Mouse (Mus musculus) ovary, postnatal 36 days (tissue): ENCODE data around the gene Panx2.

Source experiments
- DNase-seq: peaks from one replicate; pipeline ENCODE4 v3.0.0; 2022; ENCODE audit warnings: low spot score, mixed read lengths

Gene Panx2

DNA sequence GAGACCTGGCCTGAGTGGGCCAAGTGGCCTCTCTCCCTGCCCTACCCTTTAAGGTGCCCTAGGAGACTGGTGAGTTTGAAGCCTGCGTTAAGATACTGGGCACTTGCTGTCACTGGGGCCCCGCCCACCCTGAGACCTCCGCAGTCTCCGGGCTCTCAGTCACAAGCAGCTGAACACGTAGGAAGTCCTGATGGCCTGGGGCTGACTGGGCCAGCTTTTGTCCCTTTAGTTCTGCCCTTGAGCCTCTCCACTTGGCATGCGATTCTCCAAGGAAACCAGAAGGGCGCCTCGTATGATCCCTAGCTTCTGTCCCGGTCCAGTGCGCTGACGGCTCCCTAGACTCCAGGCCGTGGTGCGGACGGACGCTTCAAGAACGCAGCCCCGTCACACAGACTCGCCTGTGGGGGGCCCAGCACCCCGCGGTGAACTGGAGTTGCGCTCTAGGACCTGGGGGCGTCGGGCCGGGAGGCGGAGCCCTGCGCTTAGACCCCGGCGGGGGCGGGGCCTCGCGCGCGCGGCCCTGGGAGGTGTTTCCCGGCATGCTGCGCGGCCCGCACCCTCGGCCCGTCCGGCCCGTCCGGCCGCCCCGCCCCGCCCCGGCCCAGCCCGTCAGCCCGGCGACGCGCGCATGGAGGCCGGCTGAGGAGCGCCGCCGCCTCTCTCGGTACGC is 16.1 kb downstream of the Panx2 start:
- peak; percentile 89 for DNase-seq

GRCm38 (mm10) chr15:89076156-89076731 is 16.7 kb downstream of the Panx2 start:
- peak; percentile 59 for DNase-seq

DNA sequence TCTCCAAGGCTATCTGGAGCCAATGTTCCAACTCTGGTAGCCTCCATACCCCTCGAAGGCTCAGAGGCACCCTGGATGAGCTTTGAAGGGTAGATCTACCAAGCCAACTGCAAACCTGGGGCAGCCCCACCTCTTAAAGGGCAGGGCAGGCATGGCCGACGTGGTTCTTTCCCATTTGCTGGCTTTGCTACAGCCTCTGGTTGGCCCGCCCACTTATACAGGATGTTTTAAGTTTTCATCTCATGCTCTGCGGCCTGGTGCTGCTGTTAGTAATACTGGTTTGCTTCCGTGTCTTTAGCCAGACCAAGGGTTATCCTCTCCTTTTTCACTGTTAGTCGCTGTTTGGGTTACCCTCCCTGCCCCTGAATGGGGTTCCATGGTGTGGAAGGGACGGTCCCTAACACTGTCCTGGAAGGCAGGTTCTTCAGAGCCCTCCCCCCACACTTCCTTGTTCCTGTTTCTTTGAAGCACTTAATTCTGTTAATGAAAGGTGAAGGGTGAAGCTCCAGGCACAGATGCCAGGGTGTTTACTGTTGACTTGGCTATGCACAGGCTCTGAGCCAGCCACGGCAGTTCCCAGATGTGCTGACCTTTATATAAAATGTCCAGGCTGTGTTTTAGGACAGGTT is 18.8 kb downstream of the Panx2 start:
- DNase-seq: peak; percentile 36

GRCm38 (mm10) chr15:89083906-89084305 is 24.4 kb downstream of the Panx2 start:
- DNase-seq: no peak

DNA sequence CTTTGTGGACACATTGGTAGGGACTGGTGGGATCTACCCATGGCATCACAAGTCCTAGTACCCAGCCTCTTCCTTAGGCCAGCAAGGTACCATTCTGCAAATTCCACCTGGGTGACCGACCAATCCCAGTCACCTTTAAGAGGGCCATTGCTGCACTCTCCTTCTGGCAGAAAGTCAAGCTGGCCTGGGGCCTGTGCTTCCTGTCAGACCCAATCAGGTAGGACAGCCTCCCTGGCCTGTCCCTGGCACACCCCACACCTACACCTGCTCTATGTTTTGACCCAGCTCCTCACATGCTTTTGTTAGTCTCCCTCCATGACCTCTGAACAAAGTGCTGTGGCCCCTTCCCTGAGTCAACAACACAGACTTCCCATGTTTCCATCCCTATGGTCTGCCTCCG is 25.3 kb downstream of the Panx2 start:
- DNase-seq: no peak

- DNase-seq: peak; percentile 89
These were observed 29.2 kb downstream of the Panx2 start, which contains the start of gene Selenoo for GRCm38 (mm10) chr15:89088607-89089247. Gene Selenoo (plus strand): TSS chr15:89089084.

DNA sequence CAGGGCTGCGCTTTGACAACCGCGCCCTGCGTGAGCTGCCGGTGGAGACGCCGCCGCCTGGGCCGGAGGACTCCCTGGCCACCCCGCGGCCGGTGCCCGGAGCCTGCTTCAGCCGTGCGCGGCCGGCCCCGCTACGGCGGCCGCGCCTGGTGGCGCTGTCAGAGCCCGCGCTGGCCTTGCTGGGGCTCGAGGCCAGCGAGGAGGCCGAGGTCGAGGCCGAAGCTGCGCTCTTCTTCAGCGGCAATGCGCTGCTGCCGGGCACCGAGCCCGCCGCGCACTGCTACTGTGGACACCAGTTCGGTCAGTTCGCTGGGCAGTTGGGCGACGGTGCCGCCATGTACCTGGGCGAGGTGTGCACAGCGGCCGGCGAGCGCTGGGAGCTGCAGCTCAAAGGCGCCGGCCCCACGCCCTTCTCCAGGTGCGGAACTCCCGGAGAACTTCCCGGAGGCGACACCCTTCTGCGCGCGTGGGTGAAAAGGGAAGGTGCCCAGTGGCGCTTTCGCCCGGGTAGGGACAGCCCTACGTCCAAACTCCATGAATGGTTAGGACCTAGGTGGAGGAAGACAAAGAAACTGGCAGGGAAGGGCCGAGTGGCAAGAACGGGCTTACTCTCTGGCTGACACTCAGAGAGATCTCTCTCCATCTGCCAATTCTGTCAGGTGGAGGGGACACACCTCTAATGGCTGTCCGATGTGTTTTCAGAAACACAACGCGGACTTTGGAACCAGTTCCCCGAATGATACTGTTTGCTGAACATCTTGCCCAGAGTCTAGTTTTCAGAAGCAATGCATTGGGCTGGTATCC is 29.9 kb downstream of the Panx2 start:
- DNase-seq: no peak

- DNase-seq: no peak
These were observed 31.1 kb downstream of the Panx2 start for GRCm38 (mm10) chr15:89090662-89091061.

DNA sequence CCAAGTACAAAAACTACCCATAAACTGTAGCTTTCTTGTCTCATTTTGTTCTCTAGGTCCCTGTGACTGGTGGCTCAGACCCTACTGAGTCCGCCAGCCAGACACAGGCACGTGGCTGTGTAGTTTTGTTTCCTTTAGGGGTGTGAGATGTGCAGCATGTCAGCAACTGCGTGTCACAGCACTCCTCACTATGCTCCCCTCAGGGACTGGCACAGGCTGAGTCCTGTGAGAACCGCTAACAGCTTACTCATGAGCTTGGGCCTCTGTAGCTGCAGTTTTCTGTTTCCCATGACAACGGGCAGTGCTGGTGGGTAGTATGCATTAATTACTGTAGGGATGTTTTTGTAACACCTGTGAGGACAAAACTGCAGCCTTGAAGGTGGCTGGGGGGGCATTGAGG is 32.6 kb downstream of the Panx2 start:
- no peak for DNase-seq

- DNase-seq: no peak
These were observed 37.9 kb downstream of the Panx2 start for GRCm38 (mm10) chr15:89097450-89097849.

DNA sequence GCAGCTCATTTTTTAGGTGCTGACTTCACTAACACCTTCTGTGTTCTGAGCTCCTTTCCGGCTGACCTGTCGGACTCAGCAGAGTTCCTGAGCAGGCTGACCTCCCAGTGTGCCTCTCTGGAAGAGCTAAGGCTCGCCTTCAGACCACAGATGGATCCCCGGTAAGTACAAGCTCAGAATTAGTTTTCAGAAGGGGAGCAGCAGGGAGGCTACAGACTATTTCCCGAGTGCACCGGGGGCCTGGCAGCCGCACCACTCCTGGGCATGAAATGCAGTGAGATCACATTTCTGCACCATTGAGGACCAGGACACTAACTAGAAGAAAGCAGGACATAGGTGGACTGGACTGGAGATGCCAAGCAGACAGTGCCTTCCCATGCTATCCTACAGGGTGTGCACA is 39.1 kb downstream of the Panx2 start:
- DNase-seq: no peak

DNA sequence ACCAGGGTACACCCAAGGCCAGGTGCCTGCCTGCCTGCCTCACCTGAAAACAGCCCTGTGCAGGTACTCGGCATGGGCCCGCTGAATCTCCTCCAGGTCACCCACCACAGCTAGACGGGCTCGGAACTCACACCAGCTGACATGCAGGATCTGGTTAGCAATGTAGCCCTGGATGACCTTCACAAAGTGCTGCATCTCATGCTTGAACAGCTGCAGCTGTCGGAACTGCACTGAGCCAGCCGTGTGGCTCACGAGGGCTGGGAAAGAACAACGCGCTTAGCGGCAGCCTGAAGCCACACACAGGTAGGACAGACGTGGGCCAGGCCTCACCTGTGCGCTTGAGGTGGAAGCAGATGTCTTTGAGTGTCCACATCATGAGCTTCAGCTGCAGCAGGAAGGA is 41.3 kb downstream of the Panx2 start:
- no peak for DNase-seq

DNA sequence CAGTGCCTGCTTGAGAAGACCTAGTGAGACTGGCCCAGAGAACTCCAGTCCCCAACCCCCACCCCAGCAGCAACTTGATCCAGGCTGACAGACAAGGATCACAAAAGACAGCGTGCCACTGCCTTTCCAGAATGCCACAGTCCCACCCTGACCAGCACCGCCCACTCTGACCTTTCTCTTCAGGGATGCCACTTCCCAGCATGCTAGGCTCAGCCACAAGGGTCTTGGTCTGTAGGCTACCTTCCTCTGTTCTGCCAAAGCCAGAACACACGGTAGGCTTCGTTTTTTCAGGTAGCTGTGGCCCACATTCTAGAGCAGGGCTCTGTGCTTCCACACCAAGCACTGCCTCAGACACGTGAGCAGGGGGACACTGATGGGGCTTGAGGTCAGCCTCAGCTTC is 43.1 kb downstream of the Panx2 start:
- no peak for DNase-seq

- DNase-seq: no peak
These were observed 44.4 kb downstream of the Panx2 start for GRCm38 (mm10) chr15:89103921-89104320.

DNA sequence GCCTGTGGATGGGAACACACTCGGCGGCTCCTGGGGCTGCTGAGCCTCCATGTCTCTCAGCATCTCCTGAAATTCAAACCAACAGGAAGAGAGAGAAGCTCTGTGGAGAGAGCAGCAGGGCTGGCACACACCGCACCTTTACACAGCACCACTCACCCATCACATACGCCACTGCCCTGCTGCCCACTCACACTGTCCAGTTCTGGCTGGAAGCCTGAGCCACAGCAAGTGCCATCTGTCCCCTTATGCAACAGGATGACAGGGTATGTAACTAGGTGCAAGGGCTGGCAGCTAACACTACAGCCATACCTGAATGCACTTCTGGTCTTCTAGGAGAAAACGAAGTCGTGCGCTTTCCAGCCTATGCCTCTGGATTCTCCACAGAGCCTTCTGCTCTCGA is 44.9 kb downstream of the Panx2 start:
- DNase-seq: no peak

GRCm38 (mm10) chr15:89106073-89106472 is 46.5 kb downstream of the Panx2 start:
- DNase-seq: no peak

DNA sequence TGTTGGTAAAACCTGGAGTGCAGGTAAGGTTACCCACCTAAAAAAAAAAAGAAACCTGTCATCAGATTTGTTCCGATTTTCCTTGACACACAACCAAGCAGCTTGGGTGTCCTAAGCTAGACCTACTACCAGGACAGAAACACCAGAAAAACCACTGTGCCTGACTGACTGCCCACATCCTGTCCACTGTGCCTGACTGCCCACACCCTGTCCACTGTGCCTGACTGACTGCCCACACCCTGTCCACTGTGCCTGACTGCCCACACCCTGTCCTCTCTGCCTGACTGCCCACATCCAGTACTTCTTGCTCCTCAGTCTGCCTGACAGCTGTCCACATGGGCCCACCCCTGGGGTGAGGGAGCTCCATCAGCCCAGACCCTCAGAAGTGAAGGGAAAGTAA is 47.4 kb downstream of the Panx2 start:
- DNase-seq: no peak

DNA sequence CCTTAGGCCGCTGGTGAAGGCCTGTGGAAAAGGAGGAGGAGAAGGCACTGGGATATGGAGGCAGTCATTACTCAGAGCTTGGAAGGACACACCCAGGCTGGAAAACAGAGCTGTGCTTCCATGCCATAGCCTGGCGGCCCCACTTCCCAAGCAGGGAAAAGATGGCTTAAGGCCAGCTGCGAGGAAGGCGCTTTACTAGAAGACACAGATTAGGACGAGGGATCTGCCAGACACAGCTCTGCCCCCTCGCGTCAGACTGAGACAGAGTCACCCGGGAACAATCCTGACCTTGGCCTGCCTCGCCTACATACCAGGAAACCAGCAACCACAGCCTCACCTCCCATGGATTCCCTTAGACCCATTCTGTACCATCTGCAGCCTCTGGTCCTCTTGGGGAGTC is 50.6 kb downstream of the Panx2 start:
- peak; percentile 66 for DNase-seq

- DNase-seq: no peak
These were observed 58.5 kb downstream of the Panx2 start for GRCm38 (mm10) chr15:89118007-89118406.

DNA sequence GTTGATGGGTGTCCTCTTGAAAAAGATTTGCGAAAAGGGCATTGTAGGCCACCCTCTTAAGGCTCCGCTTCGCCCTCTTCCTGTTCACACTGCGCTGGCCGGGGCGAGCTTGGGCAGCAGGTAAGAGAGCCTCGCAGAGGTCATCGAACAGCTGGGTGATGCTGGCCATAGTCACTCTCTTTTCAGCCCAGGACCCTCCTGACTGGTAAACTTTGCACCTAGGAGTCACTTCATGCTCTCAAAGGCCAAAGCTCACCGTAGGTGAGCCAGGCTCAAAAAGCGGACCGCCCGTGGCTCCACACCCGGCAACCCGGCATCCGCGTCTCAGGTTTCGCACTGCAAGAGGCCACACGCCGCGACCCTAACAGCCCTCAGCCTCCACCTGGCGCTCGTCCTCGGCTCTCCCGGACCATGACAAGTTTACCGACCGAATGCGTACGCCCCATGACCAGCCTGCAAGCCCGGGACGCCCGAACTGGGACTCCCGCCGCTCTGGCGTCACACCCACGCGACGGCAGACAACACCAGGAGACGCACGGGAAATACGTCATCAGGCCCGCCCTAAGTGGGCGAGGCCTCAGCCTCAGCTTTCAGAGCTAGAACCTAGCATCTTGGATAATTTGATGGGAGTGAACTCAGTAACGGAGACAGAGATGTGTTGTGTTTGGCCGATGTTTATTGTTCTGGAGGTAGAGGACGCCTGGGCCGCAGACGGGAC is 63.3 kb downstream of the Panx2 start, which contains the start of gene Tubgcp6:
Tubgcp6 (minus strand) TSS at position 464 of the 718 bp plus-strand sequence.
- DNase-seq: peak; percentile 91
